Mouse (Mus musculus) kidney, postnatal 36 days (tissue): ENCODE results near the gene Prdm10.

Experiments used
- DNase-seq, 2 experiments: peaks; one replicate each; pipeline ENCODE4 v3.0.0; 2021 to 2022; ENCODE audit warnings: mixed read lengths in 2 of 2

Prdm10 gene

GRCm38 (mm10) chr9:31371740-31372139, 91.4 kb downstream of the Prdm10 start:
- DNase-seq: peak in 1 of 2 experiments; percentile 39

- no peak for DNase-seq
These were observed 96.3 kb downstream of the Prdm10 start for GRCm38 (mm10) chr9:31376661-31377060.

- no peak for DNase-seq
These were observed 104.6 kb downstream of the Prdm10 start for GRCm38 (mm10) chr9:31384786-31385499.

- peak in 1 of 2 experiments; percentile 15 for DNase-seq
These were observed 105.1 kb downstream of the Prdm10 start for GRCm38 (mm10) chr9:31385500-31385869.

- peak; percentile 96 to 99 for DNase-seq
These were observed 105.6 kb downstream of the Prdm10 start, which contains the start of gene Nfrkb for GRCm38 (mm10) chr9:31385947-31386354. TSS of gene Nfrkb (plus strand) at chr9:31386192.

- peak in 1 of 2 experiments; percentile 12 for DNase-seq
These were observed 106.2 kb downstream of the Prdm10 start for GRCm38 (mm10) chr9:31386368-31387180.

GRCm38 (mm10) chr9:31387206-31387605, 106.9 kb downstream of the Prdm10 start:
- no peak for DNase-seq

- peak; percentile 55 to 90 for DNase-seq
These were observed 120.1 kb downstream of the Prdm10 start for GRCm38 (mm10) chr9:31400441-31400840.

GRCm38 (mm10) chr9:31404311-31404710, 124.0 kb downstream of the Prdm10 start:
- DNase-seq: no peak

GRCm38 (mm10) chr9:31405217-31405616, 124.9 kb downstream of the Prdm10 start:
- peak; percentile 50 to 76 for DNase-seq

- no peak for DNase-seq
These were observed 131.8 kb downstream of the Prdm10 start for GRCm38 (mm10) chr9:31412165-31412564.

GRCm38 (mm10) chr9:31418821-31419220, 138.5 kb downstream of the Prdm10 start:
- no peak for DNase-seq

GRCm38 (mm10) chr9:31422143-31422542, 141.8 kb downstream of the Prdm10 start:
- no peak for DNase-seq

- peak; percentile 19 to 31 for DNase-seq
These were observed 148.6 kb downstream of the Prdm10 start for GRCm38 (mm10) chr9:31428971-31429370.

GRCm38 (mm10) chr9:31430011-31430410, 149.7 kb downstream of the Prdm10 start:
- no peak for DNase-seq
